Mouse (Mus musculus): ENCODE results near the gene Ptpre.

DNA sequence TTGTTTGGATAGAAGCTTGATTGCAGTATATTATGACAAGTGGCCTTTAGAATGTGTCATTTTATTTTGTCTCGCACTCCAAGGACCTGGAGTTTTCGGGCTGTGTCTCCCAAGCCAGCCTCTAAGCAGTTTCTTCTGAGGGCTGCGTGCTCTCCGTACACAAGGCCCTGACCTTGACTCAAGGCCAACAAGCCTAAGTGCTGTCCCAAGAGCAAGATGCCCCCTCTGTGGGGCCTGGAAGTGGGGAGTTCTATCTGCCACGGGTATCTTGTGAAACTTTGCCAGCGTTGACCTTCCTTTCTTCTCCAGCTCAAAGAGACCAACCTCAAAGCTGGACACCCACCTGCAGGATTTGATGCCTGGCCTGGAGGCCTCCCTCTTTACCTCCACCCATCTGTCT is 7.0 kb downstream of the Ptpre start:
- no peak for TF ChIP-seq EP300 (IDR thresholded peaks at IDR 0.05; ENCODE audit: low read depth)
- TF ChIP-seq CTCF (IDR thresholded peaks at IDR 0.05; ENCODE audit: low read depth): no peak

Measured in liver, embryonic 14.5 days (tissue).